Mouse (Mus musculus) midbrain, embryonic 12.5 days (tissue): ENCODE results near the gene Drd4. TPM values are rescaled to one million over a fixed set of nuclear protein-coding genes. Genes with fewer than 3 reads are reported as not detected.

Experiments used
- ATAC-seq: fragments of 200-750 bp; cut with Nextera tagmentation; 2 replicates; pipeline ENCODE4 v1.8.0; 2017; ENCODE audit warnings: low read depth, moderate TSS enrichment, moderate library complexity; ENCODE audit not compliant: low FRiP score
- H3K27ac ChIP-seq: fragments of 300-500 bp; sonication (generic); replicated peaks from 2 replicates; pipeline ENCODE4 v1.5.1; 2016; ENCODE audit warnings: mild to moderate bottlenecking
- H3K27me3 ChIP-seq: fragments of 300-500 bp; sonication (generic); 2 replicates; pipeline ENCODE4 v1.6.1; 2016; ENCODE audit warnings: mild to moderate bottlenecking
- H3K36me3 ChIP-seq: fragments of 300-500 bp; sonication (generic); 2 replicates; pipeline ENCODE4 v1.6.1; 2016
- H3K4me1 ChIP-seq: fragments of 300-500 bp; sonication (generic); 2 replicates; pipeline ENCODE4 v1.6.1; 2016
- H3K4me2 ChIP-seq: fragments of 300-500 bp; sonication (generic); replicated peaks from 2 replicates; pipeline ENCODE4 v1.6.1; 2016; ENCODE audit warnings: mild to moderate bottlenecking, moderate library complexity
- H3K4me3 ChIP-seq: fragments of 300-500 bp; sonication (generic); 2 replicates; pipeline ENCODE4 v1.5.1; 2016; ENCODE audit warnings: mild to moderate bottlenecking
- H3K9ac ChIP-seq: fragments of 300-500 bp; sonication (generic); replicated peaks from 2 replicates; pipeline ENCODE4 v1.6.1; 2016; ENCODE audit warnings: mild to moderate bottlenecking, moderate library complexity
- H3K9me3 ChIP-seq: fragments of 300-500 bp; sonication (generic); 2 replicates; pipeline ENCODE4 v1.6.1; 2016; ENCODE audit warnings: mild to moderate bottlenecking
- WGBS: fragments of 180-500 bp; shearing (Covaris S2); methylation state at CpG from one replicate; pipeline ENCODE4 v1.1.7; 2016; 5-methylcytosine and 5-hydroxymethylcytosine counted together
- polyA plus RNA-seq: library from polyadenylated mRNA; unstranded; fragments of >200 nt; fragmentation: Nextera tagmentation; extraction: Ambion mirVana; gene quantifications from 2 replicates; pipeline ENCODE4 v1.2.1, GENCODE M21; 2016

Gene Drd4
- polyA plus RNA-seq, 1 experiment from 2014 or later: 0.68 TPM

GRCm38 (mm10) chr7:141327469-141328372 is 35.9 kb downstream of the Drd4 start, which contains the start of the genes Deaf1 and Tmem80:
Gene Deaf1, minus strand, starts transcription at chr7:141327690.
Gene Tmem80, plus strand, starts transcription at chr7:141327739.
- Histone ChIP-seq H3K27me3 (no peaks in the 10 kb centered on the region), H3K36me3 (peaks cover 21% of the 10 kb centered on the region), H3K4me2 (peak within 1 kb of the TSS; percentile 97), H3K9ac (peak within 1 kb of the TSS; percentile 83), H3K27ac (peak within 1 kb of the TSS; percentile 98), H3K9me3 (no peaks in the 10 kb centered on the region), H3K4me3 (peak within 1 kb of the TSS; percentile 69), H3K4me1 (peaks cover 33% of the 10 kb centered on the region)
- peak; percentile 95 for ATAC-seq
- WGBS: under 1% methylated on average over 105 of the region's 105 CpGs

GRCm38 (mm10) chr7:141328373-141328990 is 36.7 kb downstream of the Drd4 start:
- H3K4me1 ChIP-seq: peaks cover 33% of the 10 kb centered on the region
- H3K27me3 ChIP-seq: no peaks in the 10 kb centered on the region
- WGBS: 18% methylated on average over 24 of the region's 24 CpGs
- H3K4me3 ChIP-seq: peak overlapping the region; percentile 69
- H3K9me3 ChIP-seq: no peaks in the 10 kb centered on the region
- H3K4me2 ChIP-seq: peak overlapping the region; percentile 97
- ATAC-seq: peak; percentile 19
- peaks cover 21% of the 10 kb centered on the region for H3K36me3 ChIP-seq
- peak overlapping the region; percentile 98 for H3K27ac ChIP-seq
- H3K9ac ChIP-seq: peak overlapping the region; percentile 83

- Histone ChIP-seq H3K9me3 (no peaks in the 10 kb centered on the region), H3K4me2 (no peak overlapping the region), H3K9ac (no peak overlapping the region), H3K4me1 (peaks cover 24% of the 10 kb centered on the region), H3K27me3 (no peaks in the 10 kb centered on the region), H3K4me3 (no peak overlapping the region), H3K36me3 (peaks cover 34% of the 10 kb centered on the region), H3K27ac (no peak overlapping the region)
- ATAC-seq: no peak
Observed at GRCm38 (mm10) chr7:141330706-141331105, 38.9 kb downstream of the Drd4 start.

- WGBS: 89% methylated on average over 6 of the region's 6 CpGs
- no peak for ATAC-seq
- Histone ChIP-seq H3K9me3 (no peaks in the 10 kb centered on the region), H3K4me3 (no peak overlapping the region), H3K4me1 (peaks cover 11% of the 10 kb centered on the region), H3K4me2 (no peak overlapping the region), H3K9ac (no peak overlapping the region), H3K27ac (no peak overlapping the region), H3K27me3 (no peaks in the 10 kb centered on the region), H3K36me3 (peaks cover 41% of the 10 kb centered on the region)
Observed at GRCm38 (mm10) chr7:141331990-141332389, 40.2 kb downstream of the Drd4 start.

- H3K27ac ChIP-seq: no peak overlapping the region
- peaks cover 7% of the 10 kb centered on the region for H3K4me1 ChIP-seq
- no peak overlapping the region for H3K4me3 ChIP-seq
- peaks cover 41% of the 10 kb centered on the region for H3K36me3 ChIP-seq
- no peak overlapping the region for H3K4me2 ChIP-seq
- no peak for ATAC-seq
- 71% methylated on average over 2 of the region's 2 CpGs for WGBS
- no peak overlapping the region for H3K9ac ChIP-seq
- H3K27me3 ChIP-seq: peaks cover 25% of the 10 kb centered on the region
- no peaks in the 10 kb centered on the region for H3K9me3 ChIP-seq
Observed at GRCm38 (mm10) chr7:141335044-141335579, 43.3 kb downstream of the Drd4 start.

GRCm38 (mm10) chr7:141335682-141336081 is 43.9 kb downstream of the Drd4 start:
- H3K27ac ChIP-seq: no peak overlapping the region
- H3K36me3 ChIP-seq: peaks cover 41% of the 10 kb centered on the region
- no peak overlapping the region for H3K9ac ChIP-seq
- no peaks in the 10 kb centered on the region for H3K9me3 ChIP-seq
- no peak for ATAC-seq
- H3K4me3 ChIP-seq: no peak overlapping the region
- peaks cover 29% of the 10 kb centered on the region for H3K27me3 ChIP-seq
- 99% methylated on average over 4 of the region's 4 CpGs for WGBS
- H3K4me1 ChIP-seq: peaks cover 7% of the 10 kb centered on the region
- H3K4me2 ChIP-seq: no peak overlapping the region

- no peak overlapping the region for H3K27ac ChIP-seq
- peaks cover 41% of the 10 kb centered on the region for H3K36me3 ChIP-seq
- no peak overlapping the region for H3K4me3 ChIP-seq
- WGBS: 85% methylated on average over 3 of the region's 3 CpGs
- peaks cover 7% of the 10 kb centered on the region for H3K4me1 ChIP-seq
- H3K27me3 ChIP-seq: peaks cover 29% of the 10 kb centered on the region
- no peaks in the 10 kb centered on the region for H3K9me3 ChIP-seq
- no peak overlapping the region for H3K9ac ChIP-seq
- no peak for ATAC-seq
- no peak overlapping the region for H3K4me2 ChIP-seq
Observed at GRCm38 (mm10) chr7:141336296-141336695, 44.5 kb downstream of the Drd4 start.

GRCm38 (mm10) chr7:141337716-141338416 is 46.1 kb downstream of the Drd4 start:
- Histone ChIP-seq H3K27ac (no peak overlapping the region), H3K4me3 (no peak overlapping the region), H3K4me2 (no peak overlapping the region), H3K9ac (no peak overlapping the region), H3K9me3 (no peaks in the 10 kb centered on the region), H3K27me3 (peaks cover 34% of the 10 kb centered on the region), H3K4me1 (peaks cover 7% of the 10 kb centered on the region), H3K36me3 (peaks cover 31% of the 10 kb centered on the region)
- ATAC-seq: no peak
- 77% methylated on average over 3 of the region's 3 CpGs for WGBS

GRCm38 (mm10) chr7:141338576-141339131 is 46.8 kb downstream of the Drd4 start, which contains the start of gene Eps8l2:
Gene Eps8l2, plus strand, starts transcription at chr7:141338880.
- Histone ChIP-seq H3K4me2 (peak within 1 kb of the TSS; percentile 40), H3K4me1 (peaks cover 7% of the 10 kb centered on the region), H3K27me3 (peaks cover 34% of the 10 kb centered on the region), H3K27ac (no peak within 1 kb of the TSS), H3K9me3 (no peaks in the 10 kb centered on the region), H3K9ac (peak within 1 kb of the TSS; percentile 37; the same call in 1 of the 2 replicates), H3K4me3 (peak within 1 kb of the TSS; percentile 19; the same call in 1 of the 2 replicates), H3K36me3 (peaks cover 23% of the 10 kb centered on the region; the same call in 1 of the 2 replicates)
- WGBS: 4% methylated on average over 23 of the region's 23 CpGs
- ATAC-seq: peak; percentile 47; the same call in 1 of the 2 replicates

- 41% methylated on average over 20 of the region's 20 CpGs for WGBS
- Histone ChIP-seq H3K4me3 (no peak overlapping the region), H3K27me3 (peaks cover 34% of the 10 kb centered on the region), H3K36me3 (peaks cover 17% of the 10 kb centered on the region; the same call in 1 of the 2 replicates), H3K4me2 (peak overlapping the region; percentile 40), H3K4me1 (peaks cover 7% of the 10 kb centered on the region), H3K27ac (no peak overlapping the region), H3K9ac (no peak overlapping the region), H3K9me3 (no peaks in the 10 kb centered on the region)
- no peak for ATAC-seq
Observed at GRCm38 (mm10) chr7:141339215-141339920, 47.6 kb downstream of the Drd4 start.

- H3K27ac ChIP-seq: no peak overlapping the region
- WGBS: 89% methylated on average over 7 of the region's 7 CpGs
- no peak for ATAC-seq
- peaks cover 7% of the 10 kb centered on the region for H3K4me1 ChIP-seq
- H3K9me3 ChIP-seq: no peaks in the 10 kb centered on the region
- H3K36me3 ChIP-seq: peaks cover 10% of the 10 kb centered on the region; the same call in 1 of the 2 replicates
- H3K9ac ChIP-seq: no peak overlapping the region
- no peak overlapping the region for H3K4me2 ChIP-seq
- peaks cover 34% of the 10 kb centered on the region for H3K27me3 ChIP-seq
- H3K4me3 ChIP-seq: no peak overlapping the region
Observed at GRCm38 (mm10) chr7:141340023-141340422, 48.2 kb downstream of the Drd4 start.
